Mouse (Mus musculus) liver, embryonic 14.5 days (tissue): Measurements from ENCODE around the gene Sdk2. TPM values are rescaled to one million over a fixed set of nuclear protein-coding genes. Genes with fewer than 3 reads are reported as not detected.

Source experiments
- ATAC-seq: fragments of 200-750 bp; cut with Nextera tagmentation; 2 replicates; pipeline ENCODE4 v1.8.0; 2017; ENCODE audit warnings: moderate number of reproducible peaks, mild to moderate bottlenecking, moderate library complexity; ENCODE audit not compliant: insufficient read depth
- DNase-seq, 3 experiments: peaks; one replicate each; pipeline ENCODE4 v3.0.0-alpha.2; 2012 to 2013; ENCODE audit warnings: low read depth in 3 of 3, low spot score in 3 of 3
- H3K27ac ChIP-seq: fragments of 300-500 bp; sonication (generic); 2 replicates; pipeline ENCODE4 v1.5.1; 2014; ENCODE audit warnings: moderate library complexity, mild to moderate bottlenecking, control low read depth, inconsistent platforms
- H3K27me3 ChIP-seq: fragments of 300-500 bp; sonication (generic); 2 replicates; pipeline ENCODE4 v1.6.1; 2014; ENCODE audit warnings: mild to moderate bottlenecking, low read length, moderate library complexity; ENCODE audit not compliant: control insufficient read depth, insufficient read depth
- H3K36me3 ChIP-seq: fragments of 300-500 bp; sonication (generic); replicated peaks from 2 replicates; pipeline ENCODE4 v1.6.1; 2014; ENCODE audit warnings: low read depth; ENCODE audit not compliant: control insufficient read depth, insufficient read depth
- H3K4me1 ChIP-seq, 2 experiments: fragments of 200-500 bp in 1 of 2; fragments of 300-500 bp in 1 of 2; sonication (generic) in 1 of 2; replicated peaks; 2 replicates each; pipeline ENCODE4 v1.6.1; 2012 to 2014; ENCODE audit warnings: antibody characterized with exemption in 1 of 2, inconsistent platforms in 1 of 2, low read length in 1 of 2; ENCODE audit not compliant: control insufficient read depth in 2 of 2, insufficient read depth in 2 of 2
- H3K4me2 ChIP-seq: fragments of 300-500 bp; sonication (generic); 2 replicates; pipeline ENCODE4 v1.6.1; 2014; ENCODE audit warnings: low read depth, mild to moderate bottlenecking, control low read depth, moderate library complexity
- H3K4me3 ChIP-seq, 2 experiments: fragments of 200-500 bp in 1 of 2; fragments of 300-500 bp in 1 of 2; sonication (generic) in 1 of 2; 2 replicates each; pipeline ENCODE4 v1.5.1; 2012 to 2014; ENCODE audit warnings: low read depth in 2 of 2, low read length in 2 of 2, mild to moderate bottlenecking in 2 of 2, control low read depth in 1 of 2, inconsistent platforms in 1 of 2, moderate library complexity in 1 of 2; ENCODE audit not compliant: insufficient read depth in 1 of 2
- H3K9ac ChIP-seq: fragments of 300-500 bp; sonication (generic); replicated peaks from 2 replicates; pipeline ENCODE4 v1.6.1; 2014; ENCODE audit warnings: mild to moderate bottlenecking, control low read depth, moderate library complexity
- H3K9me3 ChIP-seq: fragments of 300-500 bp; sonication (generic); 2 replicates; pipeline ENCODE4 v1.6.1; 2016; ENCODE audit warnings: low read length, mixed read lengths; ENCODE audit not compliant: control insufficient read depth
- CTCF ChIP-seq: IDR thresholded peaks from 2 replicates; pipeline ENCODE4 v1.5.1; 2016; ENCODE audit warnings: antibody characterized with exemption, low read depth, control low read depth
- EP300 ChIP-seq: IDR thresholded peaks from 2 replicates; pipeline ENCODE4 v1.6.1; 2016; ENCODE audit warnings: antibody characterized with exemption, low read depth
- WGBS: fragments of 180-500 bp; shearing (Covaris S2); extraction: QIAGEN DNeasy Blood & Tissue Kit; methylation state at CpG from one replicate; pipeline ENCODE4 v1.1.7; 2014; ENCODE audit not compliant: insufficient replicate concordance; 5-methylcytosine and 5-hydroxymethylcytosine counted together
- polyA plus RNA-seq, 2 experiments: library from polyadenylated mRNA; depleted of rRNA in 1 of 2; stranded (reverse) in 1 of 2; unstranded in 1 of 2; fragments of >200 nt; fragmentation: Nextera tagmentation in 1 of 2; extraction: Ambion mirVana in 1 of 2; gene quantifications; 2 replicates each; pipeline versions ENCODE4 v1.2.1 to v1.2.3; 2012 to 2014

Gene Sdk2
- polyA plus RNA-seq, 2 experiments = 0.09 to 0.13 TPM

DNA sequence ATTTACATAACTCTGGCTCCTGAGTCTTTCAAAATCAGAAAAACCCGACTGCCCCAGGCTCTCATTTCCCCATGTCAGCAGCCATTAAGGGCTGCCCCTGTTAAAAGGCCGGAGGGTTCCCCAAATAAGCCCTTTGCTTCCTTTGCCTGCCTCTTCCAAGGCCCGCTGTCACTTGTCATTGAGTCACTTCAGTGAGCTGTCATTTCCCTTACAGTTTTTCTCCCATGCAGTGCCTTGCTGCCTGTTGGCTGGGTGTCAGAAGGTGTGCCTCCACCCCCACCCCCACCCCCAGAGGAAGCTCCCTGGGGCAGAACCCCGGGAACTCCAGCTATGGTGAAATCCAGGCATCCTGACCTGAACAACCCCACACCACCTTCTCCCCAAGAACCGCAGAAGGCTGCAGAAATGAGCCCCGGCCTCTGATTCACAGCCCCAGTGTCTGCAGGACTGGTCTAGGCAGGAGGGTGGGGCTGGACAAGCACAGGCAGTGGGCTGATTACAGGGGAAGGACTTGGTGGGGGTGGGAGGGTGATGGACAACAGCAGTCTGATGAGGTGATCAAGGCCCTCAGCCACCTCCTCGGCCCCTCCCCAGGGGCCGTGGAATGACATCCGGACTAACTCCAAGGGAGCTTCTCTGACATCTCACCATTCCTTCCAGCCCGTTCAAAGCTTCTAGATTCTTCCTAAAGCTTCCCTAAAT lies 300.4 kb downstream of the Sdk2 start:
- Histone ChIP-seq H3K27me3 (no peaks in the 10 kb centered on the region), H3K9ac (no peak overlapping the region), H3K36me3 (no peaks in the 10 kb centered on the region), H3K4me3 (no peak overlapping the region), H3K4me2 (no peak overlapping the region), H3K9me3 (no peaks in the 10 kb centered on the region), H3K27ac (no peak overlapping the region), H3K4me1 (peaks cover 20 to 28% of the 10 kb centered on the region in 2 experiments)
- no peak for TF ChIP-seq CTCF
- TF ChIP-seq EP300 = no peak
- WGBS = 39% methylated on average over 10 of the region's 10 CpGs
- DNase-seq (no peak), ATAC-seq (0 out of 2 replicates have a peak, but pooled peaks have one; percentile 10)

DNA sequence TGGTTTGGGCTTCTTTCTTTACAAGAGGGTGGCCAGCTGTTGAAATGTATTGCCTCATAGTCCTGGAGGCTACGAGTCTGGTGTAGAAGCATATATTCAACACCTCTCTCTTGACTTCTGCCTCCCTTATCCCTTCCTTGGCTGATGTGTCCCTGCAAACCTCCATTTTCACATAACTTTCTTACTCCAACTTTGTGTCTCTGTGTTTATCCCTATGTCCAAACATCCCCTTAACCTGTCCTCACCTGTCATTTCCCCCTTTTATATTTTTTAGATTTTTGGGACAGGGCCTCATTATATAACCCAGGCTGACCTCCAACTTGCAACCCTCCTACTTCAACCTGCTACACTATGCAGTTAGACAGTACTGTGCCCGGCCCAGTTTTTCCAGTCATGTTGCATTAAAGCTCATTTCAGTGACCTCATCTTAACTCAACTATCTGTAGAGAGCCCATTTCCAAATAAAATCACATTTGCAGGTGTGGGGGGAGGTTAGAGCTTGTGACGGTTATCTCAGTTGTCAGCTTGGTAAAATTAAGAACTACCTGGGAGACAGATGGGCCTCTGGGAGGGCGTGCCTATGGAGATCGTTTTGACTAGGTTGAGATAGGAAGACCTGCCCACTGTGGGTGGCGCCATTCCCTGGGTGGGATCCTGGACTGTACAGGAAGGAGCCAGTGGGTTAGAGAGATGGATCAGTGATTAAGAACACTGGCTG lies 302.6 kb downstream of the Sdk2 start:
- Histone ChIP-seq H3K4me3 (no peak overlapping the region), H3K27me3 (no peaks in the 10 kb centered on the region), H3K36me3 (no peaks in the 10 kb centered on the region), H3K4me2 (no peak overlapping the region), H3K27ac (no peak overlapping the region), H3K9me3 (no peaks in the 10 kb centered on the region), H3K4me1 (peaks cover 20 to 28% of the 10 kb centered on the region in 2 experiments), H3K9ac (no peak overlapping the region)
- TF ChIP-seq EP300 = no peak
- no peak for TF ChIP-seq CTCF
- 47% methylated on average over 6 of the region's 6 CpGs for WGBS
- peak; percentile 74 for ATAC-seq
- no peak for DNase-seq

DNA sequence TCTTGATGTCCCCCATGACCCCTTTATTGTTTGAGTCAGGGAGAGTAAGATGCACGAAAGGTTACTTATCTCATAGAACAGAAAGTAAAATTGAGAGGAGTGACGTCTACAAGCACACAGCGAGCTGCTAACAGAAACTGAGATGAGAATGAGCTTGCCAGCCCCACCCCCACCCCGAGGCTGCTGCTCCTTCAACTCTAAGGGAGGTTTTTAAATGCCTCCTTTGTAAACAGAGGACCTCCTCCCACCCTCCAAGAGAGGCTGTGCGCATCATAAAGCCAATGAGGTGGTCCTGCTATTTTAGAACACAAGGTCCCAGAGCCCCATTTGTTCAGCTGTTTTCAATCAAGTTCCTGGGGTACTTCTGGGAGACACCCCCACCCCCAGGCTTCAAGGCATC lies 303.4 kb downstream of the Sdk2 start:
- DNase-seq (no peak), ATAC-seq (no peak)
- Histone ChIP-seq H3K36me3 (no peaks in the 10 kb centered on the region), H3K27ac (no peak overlapping the region), H3K27me3 (no peaks in the 10 kb centered on the region), H3K4me1 (peaks cover 20 to 28% of the 10 kb centered on the region in 2 experiments), H3K4me2 (no peak overlapping the region), H3K9me3 (no peaks in the 10 kb centered on the region), H3K4me3 (no peak overlapping the region), H3K9ac (no peak overlapping the region)
- TF ChIP-seq CTCF (no peak), EP300 (no peak)
- WGBS = 18% methylated on average over 5 of the region's 5 CpGs

DNA sequence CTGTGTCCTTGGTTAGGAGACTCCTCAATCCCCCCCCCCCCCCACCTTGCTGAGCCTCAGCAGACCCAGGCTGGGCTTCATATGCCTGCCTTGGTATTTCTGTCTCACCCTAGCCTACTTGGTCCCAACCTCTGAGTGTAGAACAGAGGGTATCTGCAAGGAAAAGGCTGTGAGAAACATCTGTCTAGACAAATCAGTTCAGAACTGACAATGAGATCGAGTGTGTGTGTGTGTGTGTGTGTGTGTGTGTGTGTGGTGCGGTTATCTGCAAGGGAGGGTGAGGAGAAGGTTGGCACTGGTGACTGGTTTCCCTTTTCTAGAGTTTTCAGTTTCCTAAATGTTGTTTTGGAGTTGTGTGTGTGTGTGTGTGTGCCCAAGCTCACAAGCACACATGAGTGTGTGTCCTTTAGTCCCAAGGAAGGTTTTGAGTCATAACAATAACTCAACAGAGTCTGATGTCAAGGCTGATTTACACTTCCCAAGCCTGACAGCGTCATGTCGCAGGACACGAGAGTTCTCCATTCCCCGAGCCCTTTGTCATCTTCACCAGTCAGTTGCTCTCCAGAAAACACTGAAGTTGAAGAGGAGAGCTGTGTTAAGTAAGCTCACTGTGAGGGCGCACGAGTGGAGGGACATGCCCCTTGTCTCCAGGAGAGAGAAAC lies 304.6 kb downstream of the Sdk2 start:
- no peak for TF ChIP-seq EP300
- no peak for TF ChIP-seq CTCF
- H3K27me3 ChIP-seq = no peaks in the 10 kb centered on the region
- DNase-seq (no peak), ATAC-seq (no peak)
- H3K4me3 ChIP-seq = no peak overlapping the region
- 56% methylated on average over 8 of the region's 8 CpGs for whole genome bisulfite sequencing
- H3K36me3 ChIP-seq = no peaks in the 10 kb centered on the region
- H3K9ac ChIP-seq = no peak overlapping the region
- H3K27ac ChIP-seq = no peak overlapping the region
- no peak overlapping the region for H3K4me2 ChIP-seq
- no peaks in the 10 kb centered on the region for H3K9me3 ChIP-seq
- peaks cover 20 to 27% of the 10 kb centered on the region in 2 experiments for H3K4me1 ChIP-seq

DNA sequence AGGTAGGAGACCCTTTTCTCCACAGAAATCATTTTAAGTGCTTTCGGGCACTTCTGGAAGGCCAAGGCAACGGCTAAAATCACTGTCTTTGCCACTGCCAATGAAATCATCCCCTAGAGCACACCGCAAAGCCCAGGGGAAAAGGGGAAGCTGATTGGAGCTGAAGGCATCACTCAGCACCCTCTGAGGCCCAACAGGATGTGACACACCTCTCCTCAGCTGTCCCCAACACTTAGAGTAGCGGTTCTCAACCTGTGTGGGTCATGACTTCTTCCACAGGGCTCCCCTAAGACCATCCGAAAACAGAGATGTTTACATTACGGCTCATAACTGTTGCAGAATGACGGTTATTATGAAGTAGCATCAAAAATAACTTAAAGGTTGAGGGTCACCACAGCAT lies 305.2 kb downstream of the Sdk2 start:
- peaks cover 15 to 21% of the 10 kb centered on the region in 2 experiments for H3K4me1 ChIP-seq
- H3K27ac ChIP-seq = no peak overlapping the region
- H3K9me3 ChIP-seq = no peaks in the 10 kb centered on the region
- no peak overlapping the region for H3K4me2 ChIP-seq
- 49% methylated on average over 7 of the region's 7 CpGs for WGBS
- no peaks in the 10 kb centered on the region for H3K27me3 ChIP-seq
- H3K4me3 ChIP-seq = no peak overlapping the region
- ATAC-seq (no peak), DNase-seq (no peak)
- H3K9ac ChIP-seq = no peak overlapping the region
- TF ChIP-seq CTCF = no peak
- TF ChIP-seq EP300 = no peak
- H3K36me3 ChIP-seq = no peaks in the 10 kb centered on the region
